Mouse (Mus musculus) heart, postnatal 36 days (tissue): Measurements from ENCODE around the gene Rell1. TPM values are rescaled to one million over a fixed set of nuclear protein-coding genes. Genes with fewer than 3 reads are reported as not detected.
A peak's percentile ranks its signal among the peaks of the same experiment; 100 is the strongest.

ENCODE experiments used
- DNase-seq, 2 experiments: peaks; one replicate each; pipeline ENCODE4 v3.0.0; 2021 to 2022
- intact Hi-C: fragments of 180-260 bp; cut with DNase I; formaldehyde crosslinking; loops from one replicate; pipeline ENCODE4 v1.15.1; 2025
- total RNA-seq, 2 experiments: library from RNA; stranded (reverse); gene quantifications; 2 replicates each; pipeline ENCODE4 v1.2.3; 2021

Rell1 gene
- total RNA-seq: 10 to 100 TPM; 10.6 to 11.9 TPM

GRCm38 (mm10) chr5:63968443-63969415 lies at the start of gene Rell1:
TSS of gene Rell1 (minus strand) at chr5:63968897.
- intact Hi-C loops: loop anchor here (1.0 to 2.0 kb wide), 2 partner anchors 17 to 62 kb away; no protein-coding TSS in a partner anchor
- DNase-seq: peak; percentile 99 to 100

GRCm38 (mm10) chr5:64012596-64013366 lies 44.1 kb upstream of the Rell1 start:
- no peak for DNase-seq
- intact Hi-C loops: loop anchor here (1.0 kb wide), 1 partner anchor 9 kb away; no protein-coding TSS in a partner anchor

GRCm38 (mm10) chr5:64006548-64006947 lies 37.9 kb upstream of the Rell1 start:
- intact Hi-C loops: no loop called here
- DNase-seq: no peak

DNA sequence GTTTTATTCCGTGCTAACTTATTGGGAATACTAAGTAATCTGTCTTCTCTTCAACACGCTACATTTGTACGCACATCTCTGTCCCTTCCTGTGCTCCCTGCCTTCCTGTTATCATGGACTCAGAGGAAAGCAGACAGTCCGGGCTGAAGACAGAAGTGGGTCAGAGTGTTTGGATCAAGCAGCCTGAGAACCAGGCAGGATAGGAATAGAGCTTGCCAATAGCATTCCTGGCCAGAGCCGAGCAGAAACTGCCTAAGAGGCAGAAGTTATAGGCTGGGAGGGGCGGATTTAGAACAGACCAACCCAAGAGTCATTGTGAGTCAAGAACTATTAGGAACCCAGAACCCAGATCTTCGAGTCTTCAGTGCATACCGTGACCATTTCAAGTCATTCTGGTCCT lies 34.6 kb upstream of the Rell1 start:
- intact Hi-C loops: no loop called here

GRCm38 (mm10) chr5:63993865-63994264 lies 25.2 kb upstream of the Rell1 start:
- no peak for DNase-seq
- intact Hi-C loops: no loop called here

More for the DNA sequence above, 34.6 kb upstream of the Rell1 start:
- DNase-seq: no peak

GRCm38 (mm10) chr5:63990675-63991074 lies 22.0 kb upstream of the Rell1 start:
- no peak for DNase-seq
- intact Hi-C loops: no loop called here

GRCm38 (mm10) chr5:63986337-63986736 lies 17.6 kb upstream of the Rell1 start:
- DNase-seq: no peak
- intact Hi-C loops: no loop called here

GRCm38 (mm10) chr5:63982296-63982695 lies 13.6 kb upstream of the Rell1 start:
- peak in 1 of 2 experiments; percentile 30 for DNase-seq
- intact Hi-C loops: no loop called here

DNA sequence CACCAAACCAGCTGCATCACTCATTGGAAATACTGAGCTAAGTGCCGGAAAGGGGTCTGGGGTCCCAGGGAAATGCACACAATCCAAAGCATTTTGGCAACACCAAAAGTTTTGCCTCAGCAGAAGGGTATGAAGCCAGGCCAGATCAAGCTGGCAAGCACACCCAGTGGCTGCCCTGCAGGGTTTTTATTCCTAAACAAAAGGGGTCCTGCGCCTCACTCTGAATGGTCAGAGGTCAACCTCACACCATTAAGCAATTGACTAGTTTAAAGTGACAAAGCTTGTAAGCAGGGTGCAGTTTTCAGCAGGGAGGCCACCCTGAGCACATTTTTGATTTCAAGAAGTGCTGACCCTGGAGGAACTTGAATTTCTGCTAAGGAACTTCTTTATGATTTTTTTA lies 2.3 kb upstream of the Rell1 start:
- no peak for DNase-seq
- intact Hi-C loops: no loop called here

- intact Hi-C loops: no loop called here
- no peak for DNase-seq
Observed at GRCm38 (mm10) chr5:63970281-63970732, 1.6 kb upstream of the Rell1 start.

DNA sequence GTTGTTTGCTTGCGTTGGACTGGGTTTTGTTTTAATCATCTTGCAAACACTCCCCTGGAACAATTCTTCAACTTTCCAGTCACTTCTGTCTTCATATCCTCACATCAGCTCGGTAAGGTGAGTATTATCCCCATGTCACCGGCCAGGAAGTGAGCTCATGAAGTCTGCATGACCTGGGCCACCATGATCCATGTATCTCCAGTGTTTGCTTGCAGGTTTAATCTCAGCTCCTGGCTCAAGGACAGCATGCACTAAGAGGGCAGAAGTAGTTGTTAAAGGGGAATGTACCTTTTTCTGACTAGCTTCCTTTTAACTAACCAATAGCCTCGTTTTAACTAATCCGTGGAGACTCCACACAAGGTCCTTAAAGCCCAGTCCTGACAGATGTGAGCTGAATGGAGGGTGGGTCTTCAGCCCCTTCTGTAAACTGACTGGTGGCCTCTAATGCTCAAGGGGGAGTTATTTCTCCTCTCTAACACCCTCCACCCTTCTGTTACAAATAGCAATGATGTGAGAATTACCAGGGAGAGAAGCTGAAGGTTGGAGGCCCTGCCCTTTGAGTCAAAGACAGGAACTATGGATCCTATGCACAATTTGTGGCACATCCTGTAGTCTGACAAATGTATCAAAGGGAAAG lies 897 bp upstream of the Rell1 start:
- DNase-seq: no peak
- intact Hi-C loops: loop anchor here (1.0 to 2.0 kb wide), 2 partner anchors 18 to 63 kb away; no protein-coding TSS in a partner anchor

- peak in 1 of 2 experiments; percentile 26 for DNase-seq
- intact Hi-C loops: loop anchor here (2.0 kb wide), 1 partner anchor 61 kb away; no protein-coding TSS in a partner anchor
Observed at GRCm38 (mm10) chr5:63967591-63968141, 1.0 kb downstream of the Rell1 start.

GRCm38 (mm10) chr5:63966379-63966778 lies 2.3 kb downstream of the Rell1 start:
- no peak for DNase-seq
- intact Hi-C loops: no loop called here

DNA sequence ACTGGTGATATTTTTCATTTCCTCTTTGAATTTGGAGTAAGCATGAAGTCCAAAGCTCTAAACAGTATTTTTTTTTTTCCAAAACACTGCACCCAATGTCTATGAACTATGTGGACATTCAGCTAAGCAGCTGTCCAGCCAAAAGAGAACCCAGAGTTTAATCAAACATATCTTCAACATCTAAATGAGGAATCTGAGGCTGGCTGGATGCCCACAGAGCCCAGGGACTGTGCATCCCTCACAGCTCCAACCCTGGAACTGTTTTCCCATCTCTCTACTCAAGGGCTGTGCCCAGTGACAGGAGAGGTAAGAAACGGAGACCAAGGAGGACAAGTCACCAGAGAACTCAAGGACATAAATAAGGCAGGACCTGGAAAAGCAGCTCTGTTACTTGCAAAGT lies 2.8 kb downstream of the Rell1 start:
- intact Hi-C loops: no loop called here
- no peak for DNase-seq

- intact Hi-C loops: no loop called here
- no peak for DNase-seq
Observed at GRCm38 (mm10) chr5:63964576-63964975, 4.1 kb downstream of the Rell1 start.

DNA sequence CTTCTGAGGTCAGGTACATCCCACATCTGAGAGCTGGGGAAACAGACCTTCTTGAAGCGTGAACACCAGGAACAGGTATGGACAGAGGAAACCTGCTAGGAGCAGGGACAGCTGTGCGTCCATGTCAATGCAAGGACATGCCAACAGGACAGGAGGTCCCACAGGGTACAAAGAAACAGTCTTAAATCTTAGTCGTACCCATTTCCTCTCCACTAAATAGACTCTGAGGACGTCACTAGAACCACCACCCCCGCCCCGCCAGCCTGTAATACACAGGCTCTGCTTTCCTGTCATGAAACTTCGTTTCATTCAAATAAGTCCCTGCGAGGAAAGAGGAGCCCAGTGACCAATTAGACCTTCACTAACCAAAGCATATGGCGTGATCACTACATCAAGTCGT lies 7.0 kb downstream of the Rell1 start:
- DNase-seq: no peak
- intact Hi-C loops: no loop called here

GRCm38 (mm10) chr5:63960565-63960964 lies 8.1 kb downstream of the Rell1 start:
- intact Hi-C loops: no loop called here
- no peak for DNase-seq

- intact Hi-C loops: no loop called here
- no peak for DNase-seq
Observed at GRCm38 (mm10) chr5:63958963-63959708, 9.6 kb downstream of the Rell1 start.

DNA sequence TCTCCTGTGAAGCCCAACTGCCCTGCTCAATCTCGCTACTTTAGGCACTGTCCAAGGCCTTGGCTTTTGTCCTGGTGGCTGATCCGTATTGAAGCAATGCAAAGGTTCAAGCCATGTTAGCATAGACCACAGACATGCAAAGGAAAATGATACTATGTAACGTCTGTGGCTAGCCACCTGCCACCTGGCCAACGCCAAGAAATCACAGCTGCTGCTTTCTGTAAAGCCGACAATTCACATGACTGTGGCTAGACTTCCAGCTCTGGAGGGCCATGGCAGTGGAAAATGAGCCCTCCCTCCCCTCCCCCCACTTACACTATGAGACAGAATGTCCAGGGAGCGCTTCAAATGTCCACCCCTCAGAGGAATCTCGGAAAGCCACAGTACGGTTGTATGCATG lies 11.1 kb downstream of the Rell1 start:
- intact Hi-C loops: no loop called here
- no peak for DNase-seq

- DNase-seq: no peak
- intact Hi-C loops: no loop called here
Observed at GRCm38 (mm10) chr5:63956411-63956810, 12.3 kb downstream of the Rell1 start.
